Mouse (Mus musculus) bone marrow macrophage, adult 2 months (primary cell): Measurements from ENCODE around the gene Arsg.

Source experiments
- CTCF ChIP-seq: IDR thresholded peaks from 2 replicates; pipeline ENCODE4 v1.5.1; 2012; ENCODE audit warnings: low read depth, mild to moderate bottlenecking, low read length, moderate library complexity
- POLR2A ChIP-seq: IDR thresholded peaks from 2 replicates; pipeline ENCODE4 v1.6.1; 2012; ENCODE audit warnings: mild to moderate bottlenecking, low read depth, low read length, borderline replicate concordance

DNA sequence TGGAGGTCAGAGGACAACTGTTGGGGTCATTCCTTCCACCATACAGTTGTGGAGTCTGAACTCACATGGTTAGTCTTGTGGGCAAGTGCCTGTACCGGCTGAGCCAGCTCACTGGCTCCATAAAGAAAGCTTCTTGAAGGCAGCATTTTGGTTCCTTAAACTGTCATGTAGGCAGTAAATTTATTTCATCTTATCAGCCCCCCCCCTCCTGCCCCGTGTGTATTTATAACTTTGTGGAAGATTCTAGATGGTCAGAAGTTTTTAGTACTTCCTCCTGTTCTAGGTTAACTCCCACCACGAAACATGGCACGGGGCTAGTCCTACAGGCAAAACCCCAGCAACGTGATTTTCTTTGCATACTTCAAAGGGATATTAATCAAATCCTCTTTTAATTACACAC lies 51.7 kb downstream of the Arsg start:
- no peak for TF ChIP-seq CTCF
- no peak for TF ChIP-seq POLR2A
